Mouse (Mus musculus) hindbrain, embryonic 11.5 days (tissue): Measurements from ENCODE around the gene Cwc25. TPM values are rescaled to one million over a fixed set of nuclear protein-coding genes. Genes with fewer than 3 reads are reported as not detected.

Experiments
- ATAC-seq: fragments of 200-750 bp; cut with Nextera tagmentation; 2 replicates; pipeline ENCODE4 v1.8.0; 2017; ENCODE audit warnings: mild to moderate bottlenecking, moderate TSS enrichment, moderate library complexity; ENCODE audit not compliant: low FRiP score
- DNase-seq: peaks from one replicate; pipeline ENCODE4 v3.0.0-alpha.2; 2015; ENCODE audit warnings: low spot score
- H3K27ac ChIP-seq: fragments of 300-500 bp; sonication (generic); 2 replicates; pipeline ENCODE4 v1.5.1; 2014; ENCODE audit warnings: mild to moderate bottlenecking, low read depth, low read length
- H3K27me3 ChIP-seq: fragments of 300-500 bp; sonication (generic); 2 replicates; pipeline ENCODE4 v1.6.1; 2014; ENCODE audit warnings: mild to moderate bottlenecking, low read length, moderate library complexity, mixed read lengths; ENCODE audit not compliant: control insufficient read depth, insufficient read depth
- H3K36me3 ChIP-seq: fragments of 300-500 bp; sonication (generic); 2 replicates; pipeline ENCODE4 v1.6.1; 2014; ENCODE audit warnings: mild to moderate bottlenecking, low read length, moderate library complexity, mixed read lengths; ENCODE audit not compliant: control insufficient read depth, insufficient read depth
- H3K4me1 ChIP-seq: fragments of 300-500 bp; sonication (generic); replicated peaks from 2 replicates; pipeline ENCODE4 v1.6.1; 2014; ENCODE audit warnings: low read length, mixed read lengths; ENCODE audit not compliant: control insufficient read depth, insufficient read depth
- H3K4me2 ChIP-seq: fragments of 300-500 bp; sonication (generic); replicated peaks from 2 replicates; pipeline ENCODE4 v1.6.1; 2014; ENCODE audit warnings: mild to moderate bottlenecking, low read depth, low read length
- H3K4me3 ChIP-seq: fragments of 300-500 bp; sonication (generic); 2 replicates; pipeline ENCODE4 v1.5.1; 2014; ENCODE audit warnings: low read depth, low read length
- H3K9ac ChIP-seq: fragments of 300-500 bp; sonication (generic); 2 replicates; pipeline ENCODE4 v1.6.1; 2014; ENCODE audit warnings: low read depth, low read length
- H3K9me3 ChIP-seq: fragments of 300-500 bp; sonication (generic); 2 replicates; pipeline ENCODE4 v1.6.1; 2016; ENCODE audit warnings: low read length; ENCODE audit not compliant: control insufficient read depth
- WGBS: fragments of 180-500 bp; shearing (Covaris S2); extraction: QIAGEN DNeasy Blood & Tissue Kit; methylation state at CpG from one replicate; pipeline ENCODE4 v1.1.7; 2014; 5-methylcytosine and 5-hydroxymethylcytosine counted together
- polyA plus RNA-seq: library from polyadenylated mRNA; unstranded; fragments of >200 nt; fragmentation: Nextera tagmentation; extraction: Ambion mirVana; gene quantifications from 2 replicates; pipeline ENCODE4 v1.2.1, GENCODE M21; 2014

Cwc25 gene
- polyA plus RNA-seq, 1 experiment from 2014 or later = 17.0 TPM

DNA sequence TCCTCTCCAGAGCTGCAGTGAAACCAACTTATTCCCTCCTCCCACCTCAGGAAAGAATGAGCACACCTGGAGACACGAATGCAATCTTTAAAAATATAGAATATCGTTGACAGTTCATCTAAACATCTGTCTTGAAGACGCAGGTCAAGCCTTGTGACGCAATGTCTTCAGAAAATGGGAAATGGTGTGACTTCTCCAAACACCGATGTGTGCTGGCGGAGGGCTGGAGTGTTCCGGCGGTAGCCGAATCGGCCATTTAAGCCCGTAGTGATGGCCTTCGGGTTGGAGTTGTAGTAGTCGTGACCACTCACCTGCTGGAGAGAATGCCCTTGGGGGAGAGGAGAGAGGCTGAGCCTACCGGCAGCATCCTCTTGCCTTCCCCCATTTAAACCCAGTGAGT, 5.1 kb upstream of the Cwc25 start:
- H3K9ac ChIP-seq = no peak overlapping the region
- ATAC-seq (no peak), DNase-seq (no peak)
- H3K36me3 ChIP-seq = peaks cover under 1% of the 10 kb centered on the region; the same call in 1 of the 2 replicates
- no peaks in the 10 kb centered on the region for H3K4me1 ChIP-seq
- no peak overlapping the region for H3K4me2 ChIP-seq
- H3K27ac ChIP-seq = no peak overlapping the region
- H3K27me3 ChIP-seq = no peaks in the 10 kb centered on the region
- no peak overlapping the region for H3K4me3 ChIP-seq
- WGBS = 82% methylated on average over 14 of the region's 14 CpGs
- no peaks in the 10 kb centered on the region for H3K9me3 ChIP-seq

DNA sequence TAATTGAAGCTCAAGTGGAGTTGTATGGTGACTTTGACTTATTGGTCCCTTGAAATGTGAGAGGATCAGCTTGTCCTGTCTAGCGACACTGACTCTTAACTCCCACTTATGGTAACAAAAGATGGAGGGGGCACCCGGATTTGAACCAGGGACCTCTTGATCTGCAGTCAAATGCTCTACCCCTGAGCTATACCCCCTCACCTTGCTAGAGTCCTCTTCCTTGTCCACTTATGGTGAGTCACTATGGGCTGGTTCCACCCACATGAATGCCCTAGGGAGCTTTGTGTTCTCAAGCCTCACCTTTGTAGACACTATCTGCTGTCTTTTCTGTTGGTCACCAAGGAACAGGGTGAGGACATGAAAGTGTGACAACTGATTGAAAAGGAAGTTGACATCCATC, 3.3 kb upstream of the Cwc25 start:
- H3K9ac ChIP-seq = no peak overlapping the region
- DNase-seq (no peak), ATAC-seq (no peak)
- no peaks in the 10 kb centered on the region for H3K27me3 ChIP-seq
- H3K4me1 ChIP-seq = no peaks in the 10 kb centered on the region
- H3K9me3 ChIP-seq = no peaks in the 10 kb centered on the region
- H3K4me2 ChIP-seq = no peak overlapping the region
- 36% methylated on average over 2 of the region's 2 CpGs for WGBS
- H3K36me3 ChIP-seq = no peaks in the 10 kb centered on the region
- no peak overlapping the region for H3K4me3 ChIP-seq
- H3K27ac ChIP-seq = no peak overlapping the region

DNA sequence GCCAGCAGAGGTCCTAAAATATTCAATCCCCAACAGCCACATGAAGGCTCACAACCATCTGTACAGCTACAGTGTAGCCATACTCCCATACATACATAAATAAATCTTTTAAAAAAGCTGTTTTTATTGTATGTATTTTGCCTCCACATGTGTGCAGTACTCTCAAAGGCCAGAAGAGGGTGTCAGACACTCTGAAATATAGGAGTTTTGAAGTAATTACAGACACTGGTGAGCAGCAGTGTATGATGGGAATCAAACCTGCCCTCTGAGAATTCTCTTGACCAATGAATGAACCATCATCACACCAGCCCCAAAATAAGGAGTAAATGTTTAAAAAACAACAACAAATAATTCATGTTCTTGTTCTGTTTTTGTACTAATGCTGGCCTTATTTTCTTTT, 4.7 kb downstream of the Cwc25 start:
- Histone ChIP-seq H3K9me3 (no peaks in the 10 kb centered on the region), H3K4me2 (no peak overlapping the region), H3K9ac (no peak overlapping the region), H3K4me3 (no peak overlapping the region), H3K4me1 (no peaks in the 10 kb centered on the region), H3K27ac (no peak overlapping the region), H3K36me3 (peaks cover 4% of the 10 kb centered on the region), H3K27me3 (no peaks in the 10 kb centered on the region)
- no peak for DNase-seq
- ATAC-seq = no peak

DNA sequence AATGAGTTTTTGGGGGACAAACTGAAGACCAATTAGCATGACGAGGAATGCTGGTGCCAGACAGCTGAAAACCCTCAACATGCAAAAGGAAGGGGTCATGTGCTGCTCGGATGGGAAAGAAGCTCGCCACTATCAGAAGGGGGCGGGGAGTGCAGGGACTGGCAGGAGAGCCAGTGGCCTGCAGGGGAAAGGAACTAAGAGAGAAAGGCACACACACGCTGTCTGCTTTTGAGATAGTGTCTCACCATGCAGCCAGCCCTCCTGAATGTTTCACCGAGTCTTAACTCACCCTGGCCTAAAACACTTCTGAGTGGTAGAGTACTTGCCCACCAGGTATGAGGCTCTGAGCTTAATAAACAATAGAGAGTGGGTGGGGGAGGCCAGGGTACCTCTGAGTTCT, 7.4 kb downstream of the Cwc25 start:
- H3K27ac ChIP-seq = no peak overlapping the region
- H3K4me1 ChIP-seq = no peaks in the 10 kb centered on the region
- DNase-seq = no peak
- peaks cover 11% of the 10 kb centered on the region for H3K36me3 ChIP-seq
- H3K4me2 ChIP-seq = no peak overlapping the region
- H3K9me3 ChIP-seq = no peaks in the 10 kb centered on the region
- no peak overlapping the region for H3K9ac ChIP-seq
- WGBS = 86% methylated on average over 6 of the region's 6 CpGs
- no peak overlapping the region for H3K4me3 ChIP-seq
- ATAC-seq = no peak
- H3K27me3 ChIP-seq = no peaks in the 10 kb centered on the region

DNA sequence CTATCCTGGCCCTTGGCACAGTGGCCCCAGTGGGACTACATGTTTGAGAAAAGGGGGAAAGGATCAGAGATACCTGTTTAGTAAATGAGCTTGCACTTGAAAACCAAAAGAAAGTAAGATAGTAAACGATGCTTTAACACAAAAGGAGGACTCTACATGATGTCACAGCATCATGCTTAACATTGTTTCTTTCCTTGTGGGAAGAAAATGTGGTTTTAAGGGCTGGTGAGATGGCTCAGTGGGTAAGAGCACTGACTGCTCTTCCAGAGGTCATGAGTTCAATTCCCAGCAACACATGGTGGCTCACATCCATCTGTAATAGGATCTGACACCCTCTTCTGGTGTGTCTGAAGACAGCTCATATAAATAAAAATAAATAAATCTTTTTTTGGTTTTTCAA, 8.2 kb downstream of the Cwc25 start:
- peaks cover 13% of the 10 kb centered on the region for H3K36me3 ChIP-seq

DNA sequence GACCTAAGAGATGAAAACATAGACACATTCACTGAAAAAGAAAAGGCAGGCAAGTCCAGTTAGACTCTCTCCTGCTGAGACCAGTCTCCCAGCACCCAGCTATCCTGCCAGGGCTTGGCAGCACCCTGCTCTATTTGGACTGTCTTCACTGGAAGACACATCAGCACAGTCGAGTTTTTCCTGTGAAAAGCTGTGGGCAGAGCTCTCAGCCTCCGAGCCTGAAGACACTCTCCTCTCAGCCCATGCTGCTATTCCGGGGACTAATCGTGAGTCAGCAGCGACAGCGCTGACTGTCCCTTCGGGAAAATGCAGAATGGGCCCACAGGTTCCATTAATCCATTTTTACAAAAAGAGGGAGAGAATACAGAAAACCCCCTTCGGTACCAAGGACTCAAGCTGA, 13.1 kb downstream of the Cwc25 start:
- Histone ChIP-seq H3K27ac (no peak overlapping the region), H3K4me2 (no peak overlapping the region), H3K4me1 (no peaks in the 10 kb centered on the region), H3K36me3 (peaks cover 17% of the 10 kb centered on the region), H3K9ac (no peak overlapping the region), H3K4me3 (no peak overlapping the region), H3K27me3 (no peaks in the 10 kb centered on the region; the same call in 1 of the 2 replicates), H3K9me3 (no peaks in the 10 kb centered on the region)
- 93% methylated on average over 8 of the region's 8 CpGs for WGBS
- ATAC-seq (no peak), DNase-seq (no peak)

More for the DNA sequence above, 8.2 kb downstream of the Cwc25 start:
- Histone ChIP-seq H3K4me3 (no peak overlapping the region), H3K4me1 (no peaks in the 10 kb centered on the region), H3K4me2 (no peak overlapping the region), H3K9me3 (no peaks in the 10 kb centered on the region), H3K9ac (no peak overlapping the region), H3K27ac (no peak overlapping the region), H3K27me3 (no peaks in the 10 kb centered on the region)
- DNase-seq (no peak), ATAC-seq (no peak)
- WGBS = 94% methylated on average over 1 of the region's 1 CpGs

DNA sequence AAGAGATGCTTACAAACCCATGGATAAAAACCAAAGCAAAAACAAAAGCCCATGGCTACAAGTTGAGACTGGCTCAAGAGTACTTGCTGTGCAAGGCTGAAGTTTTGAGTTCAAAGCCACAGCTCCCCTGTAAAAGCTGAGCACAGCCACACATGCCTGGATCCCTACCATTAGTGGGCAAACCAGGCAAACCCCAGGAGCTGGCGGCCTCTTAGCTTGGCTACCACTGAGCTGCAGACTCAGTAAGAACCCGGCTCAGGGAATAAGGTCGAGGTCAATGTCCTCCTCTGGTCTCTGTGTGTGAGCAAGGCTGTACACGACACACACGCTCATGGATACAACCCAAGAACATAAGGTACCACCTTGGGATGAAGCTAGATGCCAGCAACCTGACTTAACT, 17.9 kb downstream of the Cwc25 start:
- H3K36me3 ChIP-seq = peaks cover 10% of the 10 kb centered on the region; the same call in 1 of the 2 replicates
- DNase-seq = no peak
- 93% methylated on average over 5 of the region's 5 CpGs for WGBS

DNA sequence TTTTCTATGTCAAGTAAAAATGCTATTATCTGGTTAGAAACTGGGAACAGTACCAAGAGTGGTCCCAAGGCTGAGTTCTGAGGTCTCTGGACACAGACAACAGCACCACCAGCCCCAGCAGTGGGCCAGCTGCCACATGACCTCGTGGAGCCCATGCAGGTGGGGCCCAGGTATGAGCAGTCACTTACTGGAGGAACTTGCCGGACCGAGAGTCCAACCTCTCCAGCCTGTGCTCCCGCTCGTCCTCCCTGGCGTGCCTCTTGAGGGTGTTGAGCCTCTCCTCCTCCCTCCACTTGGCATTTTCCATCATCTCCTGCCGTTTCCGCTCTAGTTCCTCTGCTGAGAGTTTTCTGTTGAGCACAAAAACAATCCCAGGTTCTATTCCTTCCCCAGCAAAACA, 18.6 kb downstream of the Cwc25 start:
- DNase-seq (no peak), ATAC-seq (no peak)
- Histone ChIP-seq H3K9ac (no peak overlapping the region), H3K27ac (no peak overlapping the region), H3K4me1 (peaks cover 8% of the 10 kb centered on the region), H3K4me2 (no peak overlapping the region), H3K27me3 (no peaks in the 10 kb centered on the region; the same call in 1 of the 2 replicates), H3K9me3 (no peaks in the 10 kb centered on the region), H3K36me3 (peaks cover 6% of the 10 kb centered on the region; the same call in 1 of the 2 replicates), H3K4me3 (no peak overlapping the region)
- WGBS = 94% methylated on average over 8 of the region's 8 CpGs

More for the DNA sequence above, 17.9 kb downstream of the Cwc25 start:
- H3K27me3 ChIP-seq = no peaks in the 10 kb centered on the region; the same call in 1 of the 2 replicates
- H3K9me3 ChIP-seq = no peaks in the 10 kb centered on the region
- no peak overlapping the region for H3K4me3 ChIP-seq
- no peak overlapping the region for H3K27ac ChIP-seq
- H3K4me1 ChIP-seq = peaks cover under 1% of the 10 kb centered on the region
- no peak overlapping the region for H3K9ac ChIP-seq
- ATAC-seq = no peak
- no peak overlapping the region for H3K4me2 ChIP-seq

DNA sequence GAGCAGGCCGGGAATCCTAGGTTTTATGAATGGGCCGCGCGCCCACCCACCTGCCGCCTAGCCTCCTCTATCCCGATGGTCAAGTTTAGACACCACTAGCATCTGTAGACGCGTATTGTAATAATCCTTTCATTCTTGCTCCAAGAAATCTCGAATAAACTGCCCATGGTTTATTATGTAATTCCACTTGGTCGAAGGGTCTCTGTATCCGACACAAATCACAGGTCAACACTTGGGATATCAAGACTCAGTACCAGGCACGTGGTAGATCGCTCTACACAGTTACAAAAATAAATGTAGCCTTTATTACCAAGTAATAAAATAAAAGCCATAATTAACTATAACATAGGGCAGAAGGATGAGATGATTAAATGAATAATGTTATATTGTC, 21.0 kb downstream of the Cwc25 start:
- H3K27ac ChIP-seq = no peak overlapping the region
- H3K4me2 ChIP-seq = peak overlapping the region; percentile 78
- H3K27me3 ChIP-seq = no peaks in the 10 kb centered on the region
- peaks cover 8% of the 10 kb centered on the region for H3K4me1 ChIP-seq
- ATAC-seq (peak; percentile 55; the same call in 1 of the 2 replicates), DNase-seq (no peak)
- no peak overlapping the region for H3K9ac ChIP-seq
- H3K36me3 ChIP-seq = peaks cover 2% of the 10 kb centered on the region; the same call in 1 of the 2 replicates
- H3K9me3 ChIP-seq = no peaks in the 10 kb centered on the region
- WGBS = 13% methylated on average over 13 of the region's 13 CpGs
- H3K4me3 ChIP-seq = peak overlapping the region; percentile 60
